Mouse (Mus musculus): ENCODE measurements around the gene Enpp5. TPM values are rescaled to one million over a fixed set of nuclear protein-coding genes. Genes with fewer than 3 reads are reported as not detected.

Gene Enpp5
- 17.2 TPM for polyA plus RNA-seq (2017; shearing (Covaris generic))

DNA sequence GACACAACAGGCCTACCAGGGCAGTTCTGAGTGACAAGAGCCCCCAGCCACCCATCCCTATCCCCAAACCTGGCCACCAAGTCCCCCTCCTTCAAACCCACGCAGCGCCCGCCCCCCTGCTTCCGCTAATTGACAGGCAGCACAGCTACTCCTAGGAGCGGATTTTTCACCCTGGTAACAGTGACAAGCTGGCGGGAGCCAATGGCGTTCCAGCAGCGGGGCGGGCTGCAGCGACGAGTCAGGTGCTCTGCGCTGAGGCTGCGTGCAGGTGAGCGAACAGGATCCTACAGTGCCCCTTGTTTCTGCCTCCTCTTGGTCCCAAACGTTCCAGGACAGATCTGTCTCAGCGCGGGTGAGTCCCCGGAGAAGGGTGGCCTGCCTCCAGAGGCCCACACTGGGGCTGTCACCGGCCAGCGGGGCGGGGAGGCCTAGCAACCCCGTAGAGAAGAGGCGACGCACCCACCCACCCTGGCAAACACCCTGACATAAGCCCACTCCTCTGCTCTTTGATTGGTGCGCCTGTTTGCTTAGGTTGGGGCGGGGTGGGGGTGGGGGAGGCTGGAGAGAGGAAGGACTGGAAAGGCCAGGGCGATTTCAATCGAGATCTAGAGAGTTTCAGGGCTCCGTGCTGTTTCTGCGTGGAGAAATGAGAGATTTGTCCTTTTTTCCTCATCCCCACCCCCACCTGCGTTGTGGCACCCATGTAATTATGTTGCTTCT is at the start of gene Enpp5:
Gene Enpp5 (plus strand): TSS at position 183 of the 720 bp plus-strand sequence.

DNA sequence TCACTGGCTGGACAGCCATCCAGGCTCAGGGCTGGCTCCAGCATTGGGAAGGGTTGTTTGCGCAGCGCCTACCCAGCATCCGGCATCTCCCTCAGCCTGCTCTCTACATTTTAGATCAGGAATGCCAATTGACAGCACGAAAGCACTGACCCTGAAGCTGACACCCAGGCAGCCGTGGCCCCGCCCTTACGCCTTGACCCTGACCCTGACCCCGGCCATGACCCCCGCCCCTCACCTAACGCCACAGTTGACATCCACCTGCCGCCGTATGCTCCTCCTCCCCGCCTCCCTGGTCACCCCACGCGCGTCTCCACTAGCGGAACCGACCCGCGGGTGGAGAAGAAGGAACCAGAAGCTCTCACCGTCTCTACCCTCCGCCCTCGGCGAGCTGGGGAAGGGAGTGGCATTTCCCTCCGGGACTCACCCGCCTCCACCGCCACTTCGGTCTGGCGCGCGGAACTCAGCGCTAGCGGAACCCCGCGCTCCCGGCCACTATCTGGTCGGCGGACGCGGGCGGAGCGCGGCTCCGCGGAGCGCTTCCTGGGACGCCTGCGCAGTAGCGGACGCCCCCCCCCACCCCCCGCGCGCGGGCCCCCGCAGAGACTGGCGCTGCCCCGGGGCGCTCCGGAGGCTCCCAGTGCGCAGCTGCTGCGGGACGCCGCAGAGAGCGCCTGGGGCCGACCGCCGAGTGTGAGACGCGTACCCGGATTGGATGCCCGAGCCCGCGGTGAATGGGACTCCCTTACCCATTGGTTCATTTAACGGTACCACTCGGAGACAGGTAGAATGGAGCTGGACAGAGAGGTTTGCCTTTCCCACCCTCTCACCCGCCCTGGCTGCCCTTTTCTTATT is 26.9 kb downstream of the Enpp5 start, which contains the start of gene Enpp4:
Gene Enpp4 (minus strand): TSS at position 523 of the 852 bp plus-strand sequence.

Other genes with a start within 250 kb of the Enpp5 start
- gene Enpp4, start 27.0 kb downstream of the Enpp5 start, polyA plus RNA-seq (2017; shearing (Covaris generic)): 12.6 TPM
- gene Clic5, start 109.8 kb downstream of the Enpp5 start, polyA plus RNA-seq (2017; shearing (Covaris generic)): 0.20 TPM